Mouse (Mus musculus) spleen, adult 2 months (tissue): ENCODE results near the gene Bmper. TPM values are rescaled to one million over a fixed set of nuclear protein-coding genes. Genes with fewer than 3 reads are reported as not detected.

Experiments used
- DNase-seq, 2 experiments: peaks; one replicate each; pipeline versions ENCODE4 v3.0.0 to v3.0.0-alpha.2; 2012 to 2021; ENCODE audit warnings: low spot score in 2 of 2, low read depth in 1 of 2
- H3K27ac ChIP-seq: fragments of 200-500 bp; 2 replicates; pipeline ENCODE4 v1.5.1; 2012; ENCODE audit warnings: low read length, inconsistent platforms; ENCODE audit not compliant: insufficient read depth
- H3K27me3 ChIP-seq: fragments of 200-500 bp; 2 replicates; pipeline ENCODE4 v1.6.1; 2012; ENCODE audit warnings: mild to moderate bottlenecking, moderate library complexity, low read length, inconsistent platforms; ENCODE audit not compliant: control insufficient read depth, insufficient read depth
- H3K36me3 ChIP-seq: fragments of 200-500 bp; 2 replicates; pipeline ENCODE4 v1.6.1; 2012; ENCODE audit warnings: mild to moderate bottlenecking, low read length, inconsistent platforms; ENCODE audit not compliant: control insufficient read depth, insufficient read depth
- H3K4me1 ChIP-seq: fragments of 200-500 bp; 2 replicates; pipeline ENCODE4 v1.6.1; 2011; ENCODE audit warnings: inconsistent platforms; ENCODE audit not compliant: control insufficient read depth, insufficient read depth, insufficient read length
- H3K4me3 ChIP-seq: fragments of 200-500 bp; 2 replicates; pipeline ENCODE4 v1.5.1; 2011; ENCODE audit warnings: mild to moderate bottlenecking, inconsistent platforms; ENCODE audit not compliant: insufficient read depth, insufficient read length; ENCODE audit errors: extremely low read depth
- CTCF ChIP-seq: fragments of 200-500 bp; IDR thresholded peaks from 2 replicates; pipeline ENCODE4 v1.5.1; 2011; ENCODE audit warnings: mild to moderate bottlenecking, inconsistent platforms; ENCODE audit not compliant: insufficient read depth, insufficient read length, insufficient replicate concordance; ENCODE audit errors: extremely low read depth
- POLR2A ChIP-seq: fragments of 200-500 bp; IDR thresholded peaks from 2 replicates; pipeline ENCODE4 v1.6.1; 2011; ENCODE audit warnings: low read depth, low read length, inconsistent platforms
- WGBS: fragments of 180-500 bp; shearing (Covaris S2); methylation state at CpG from one replicate; pipeline ENCODE4 v1.1.7; 2018; 5-methylcytosine and 5-hydroxymethylcytosine counted together
- polyA plus RNA-seq: library from polyadenylated mRNA; depleted of rRNA; stranded (reverse); fragments of >200 nt; gene quantifications from 2 replicates; pipeline ENCODE4 v1.2.3, GENCODE M21; 2012

Bmper gene
- polyA plus RNA-seq, 1 experiment = 0.44 TPM

- no peaks in the 10 kb centered on the region for H3K4me1 ChIP-seq
- no peaks in the 10 kb centered on the region for H3K27me3 ChIP-seq
- H3K4me3 ChIP-seq = no peak overlapping the region
- no peak for DNase-seq
- no peaks in the 10 kb centered on the region for H3K36me3 ChIP-seq
- no peak for TF ChIP-seq CTCF
- TF ChIP-seq POLR2A = no peak
- WGBS = 82% methylated on average over 3 of the region's 3 CpGs
- H3K27ac ChIP-seq = no peak overlapping the region
Observed at GRCm38 (mm10) chr9:23310953-23311352, 88.1 kb downstream of the Bmper start.

DNA sequence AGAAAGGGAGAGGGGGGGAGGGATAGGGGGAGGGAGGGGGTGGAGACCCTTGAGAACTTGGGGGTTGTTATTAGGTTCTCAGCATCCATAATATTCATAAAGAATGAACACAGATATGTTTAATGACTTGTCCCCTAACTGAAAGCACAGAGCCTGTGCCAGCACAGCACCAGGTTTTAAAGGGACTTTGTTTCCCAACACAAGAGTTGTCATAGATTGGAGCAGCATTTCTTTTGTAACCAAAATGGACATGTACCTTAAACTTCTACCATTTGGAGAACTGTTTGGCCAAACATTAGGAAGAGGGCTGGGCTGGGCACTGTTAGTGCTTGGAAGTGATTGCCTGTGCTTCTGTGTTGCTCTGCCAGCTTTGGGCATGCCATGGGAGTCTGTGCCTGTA, 89.1 kb downstream of the Bmper start:
- no peak for DNase-seq
- Histone ChIP-seq H3K36me3 (no peaks in the 10 kb centered on the region), H3K4me1 (no peaks in the 10 kb centered on the region), H3K4me3 (no peak overlapping the region), H3K27me3 (no peaks in the 10 kb centered on the region), H3K27ac (no peak overlapping the region)
- TF ChIP-seq CTCF (no peak), POLR2A (no peak)

DNA sequence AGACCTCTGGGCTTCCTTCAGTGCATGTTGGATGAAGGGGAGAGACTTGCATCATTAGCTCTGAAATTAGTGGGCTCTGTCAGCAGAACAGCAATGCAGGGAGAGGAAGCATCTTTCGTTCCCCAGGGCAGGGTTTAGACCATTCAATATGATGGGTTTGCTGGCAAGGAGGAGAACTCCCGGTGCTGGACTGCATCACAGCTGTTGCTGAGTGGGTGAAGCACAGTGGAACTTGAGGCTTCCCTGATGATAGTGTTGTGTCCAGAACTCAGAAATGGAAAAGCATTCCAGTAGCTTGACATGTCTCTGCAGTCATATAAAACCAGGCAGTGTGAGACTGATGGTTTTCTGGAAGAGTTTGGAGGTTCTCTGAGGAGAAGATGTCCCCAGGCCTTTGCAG, 90.0 kb downstream of the Bmper start:
- Histone ChIP-seq H3K27ac (no peak overlapping the region), H3K4me3 (no peak overlapping the region), H3K4me1 (no peaks in the 10 kb centered on the region), H3K27me3 (no peaks in the 10 kb centered on the region), H3K36me3 (no peaks in the 10 kb centered on the region)
- WGBS = 75% methylated on average over 2 of the region's 2 CpGs
- DNase-seq = no peak
- TF ChIP-seq POLR2A (no peak), CTCF (no peak)

DNA sequence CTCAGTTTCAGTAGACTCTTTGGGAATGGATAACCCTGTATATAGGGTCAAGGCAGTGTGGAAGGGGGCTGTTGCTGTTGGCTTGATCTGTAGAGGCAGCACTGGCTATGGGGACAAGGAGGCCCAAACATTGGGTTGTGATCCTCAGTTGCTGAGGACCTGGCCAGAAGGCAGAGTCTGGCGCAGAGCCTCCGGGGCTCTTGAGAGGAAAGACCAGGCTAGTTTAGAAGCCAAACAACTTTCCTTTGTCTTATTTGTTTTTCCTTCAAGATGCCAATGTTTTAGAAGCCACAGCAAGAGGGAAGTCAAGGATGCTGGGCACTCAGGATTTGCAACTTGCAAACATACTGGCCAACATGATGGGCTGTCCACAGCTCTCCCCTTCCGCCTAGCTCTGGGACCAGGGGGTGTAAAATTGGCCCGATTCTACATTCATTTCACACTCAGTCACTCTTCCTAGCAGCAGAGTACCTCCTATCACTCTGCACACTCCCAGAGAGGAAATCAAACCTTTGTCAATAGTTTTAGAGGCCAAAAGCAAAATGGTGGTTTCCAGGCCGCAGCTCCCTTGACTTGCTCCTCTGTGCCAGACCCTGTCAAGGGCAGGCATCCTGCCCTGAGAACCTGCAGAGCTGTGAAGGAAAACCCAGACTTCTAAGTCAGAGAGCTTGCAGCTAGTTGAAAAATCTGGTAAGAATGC, 92.9 kb downstream of the Bmper start:
- H3K36me3 ChIP-seq = no peaks in the 10 kb centered on the region
- 90% methylated on average over 5 of the region's 5 CpGs for WGBS
- no peaks in the 10 kb centered on the region for H3K27me3 ChIP-seq
- TF ChIP-seq CTCF (no peak), POLR2A (no peak)
- DNase-seq = no peak
- H3K27ac ChIP-seq = no peak overlapping the region
- no peaks in the 10 kb centered on the region for H3K4me1 ChIP-seq
- no peak overlapping the region for H3K4me3 ChIP-seq

- 85% methylated on average over 3 of the region's 3 CpGs for WGBS
Observed at GRCm38 (mm10) chr9:23327830-23328229, 105.0 kb downstream of the Bmper start.

DNA sequence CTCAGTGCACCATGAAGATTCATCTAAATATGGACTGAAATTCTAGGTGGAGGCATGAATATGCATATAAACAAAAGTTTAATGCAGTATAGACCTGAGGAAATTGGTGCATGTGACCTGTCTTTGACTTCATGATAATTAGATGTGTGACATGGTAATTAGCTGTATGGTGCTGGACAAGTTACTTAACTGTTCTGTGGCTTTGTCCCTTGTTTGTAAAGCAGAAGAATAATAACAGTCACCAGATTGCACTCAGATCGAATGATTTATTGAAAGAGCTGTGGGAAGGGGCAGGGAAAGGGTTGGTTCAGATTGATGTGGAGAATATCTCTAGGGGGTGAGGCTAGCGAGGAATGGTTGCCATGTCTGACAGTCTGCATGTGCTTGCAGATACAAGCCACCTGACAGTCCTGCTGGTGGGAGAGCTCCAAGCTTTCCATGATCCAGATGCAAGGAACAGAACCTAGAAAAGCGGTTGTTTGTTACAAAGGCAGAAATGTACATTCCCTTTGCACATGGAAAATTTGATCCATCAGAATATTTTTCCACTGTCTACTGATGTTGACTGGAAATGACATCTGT, 110.3 kb downstream of the Bmper start:
- Histone ChIP-seq H3K4me1 (no peaks in the 10 kb centered on the region), H3K27me3 (no peaks in the 10 kb centered on the region), H3K4me3 (no peak overlapping the region), H3K27ac (no peak overlapping the region), H3K36me3 (no peaks in the 10 kb centered on the region)
- no peak for DNase-seq
- no peak for TF ChIP-seq CTCF
- 77% methylated on average over 3 of the region's 3 CpGs for WGBS

More at GRCm38 (mm10) chr9:23327830-23328229, 105.0 kb downstream of the Bmper start:
- Histone ChIP-seq H3K4me3 (no peak overlapping the region), H3K27ac (no peak overlapping the region), H3K36me3 (no peaks in the 10 kb centered on the region), H3K27me3 (no peaks in the 10 kb centered on the region), H3K4me1 (no peaks in the 10 kb centered on the region)
- TF ChIP-seq CTCF (no peak), POLR2A (no peak)
- DNase-seq = no peak

GRCm38 (mm10) chr9:23340551-23340950, 117.7 kb downstream of the Bmper start:
- no peak overlapping the region for H3K4me3 ChIP-seq
- TF ChIP-seq CTCF = no peak
- TF ChIP-seq POLR2A = no peak
- H3K36me3 ChIP-seq = no peaks in the 10 kb centered on the region
- no peaks in the 10 kb centered on the region for H3K27me3 ChIP-seq
- no peak for DNase-seq
- no peak overlapping the region for H3K27ac ChIP-seq
- H3K4me1 ChIP-seq = no peaks in the 10 kb centered on the region
